Mouse (Mus musculus): ENCODE results near the gene Plekhb1. TPM values are rescaled to one million over a fixed set of nuclear protein-coding genes. Genes with fewer than 3 reads are reported as not detected.

Gene Plekhb1
- polyA plus RNA-seq, 1 experiment from 2014 or later: 15.5 TPM

- H3K27me3 ChIP-seq (ENCODE audit: control insufficient read depth, insufficient read depth, low read length): no peaks in the 10 kb centered on the region
- WGBS: 51% methylated on average over 7 of the region's 7 CpGs
- no peaks in the 10 kb centered on the region for H3K9me3 ChIP-seq (ENCODE audit: control insufficient read depth, low read depth, low read length)
- no peaks in the 10 kb centered on the region for H3K4me1 ChIP-seq (ENCODE audit: control insufficient read depth, insufficient read depth, low read length)
- no peak overlapping the region for H3K4me2 ChIP-seq (replicated peaks; ENCODE audit: low read depth, low read length)
- no peak overlapping the region for H3K4me3 ChIP-seq (ENCODE audit: low read depth, low read length)
- no peak for ATAC-seq (ENCODE audit: insufficient number of reproducible peaks, insufficient read depth, low FRiP score, low read depth)
- H3K36me3 ChIP-seq (ENCODE audit: control insufficient read depth, insufficient read depth, low read length): no peaks in the 10 kb centered on the region
- H3K9ac ChIP-seq (replicated peaks; ENCODE audit: low read depth, low read length): no peak overlapping the region
- no peak overlapping the region for H3K27ac ChIP-seq (ENCODE audit: low read length)
Observed at GRCm38 (mm10) chr7:100684538-100684937, 22.3 kb upstream of the Plekhb1 start.

- ATAC-seq (ENCODE audit: insufficient number of reproducible peaks, insufficient read depth, low FRiP score, low read depth): no peak
- no peak overlapping the region for H3K4me2 ChIP-seq (replicated peaks; ENCODE audit: low read depth, low read length)
- 66% methylated on average over 5 of the region's 5 CpGs for WGBS
- H3K36me3 ChIP-seq (ENCODE audit: control insufficient read depth, insufficient read depth, low read length): no peaks in the 10 kb centered on the region
- H3K4me3 ChIP-seq (ENCODE audit: low read depth, low read length): no peak overlapping the region
- H3K9ac ChIP-seq (replicated peaks; ENCODE audit: low read depth, low read length): no peak overlapping the region
- H3K27ac ChIP-seq (ENCODE audit: low read length): no peak overlapping the region
- H3K9me3 ChIP-seq (ENCODE audit: control insufficient read depth, low read depth, low read length): no peaks in the 10 kb centered on the region
- no peaks in the 10 kb centered on the region for H3K27me3 ChIP-seq (ENCODE audit: control insufficient read depth, insufficient read depth, low read length)
- 0 out of 2 replicates have a peak, but pooled peaks cover 3% of the 10 kb centered on the region for H3K4me1 ChIP-seq (ENCODE audit: control insufficient read depth, insufficient read depth, low read length)
Observed at GRCm38 (mm10) chr7:100684081-100684480, 21.9 kb upstream of the Plekhb1 start.

- no peak overlapping the region for H3K27ac ChIP-seq (ENCODE audit: low read length)
- H3K4me3 ChIP-seq (ENCODE audit: low read depth, low read length): no peak overlapping the region
- H3K27me3 ChIP-seq (ENCODE audit: control insufficient read depth, insufficient read depth, low read length): no peaks in the 10 kb centered on the region
- no peak overlapping the region for H3K4me2 ChIP-seq (replicated peaks; ENCODE audit: low read depth, low read length)
- H3K4me1 ChIP-seq (ENCODE audit: control insufficient read depth, insufficient read depth, low read length): 0 out of 2 replicates have a peak, but pooled peaks cover 3% of the 10 kb centered on the region
- no peak for ATAC-seq (ENCODE audit: insufficient number of reproducible peaks, insufficient read depth, low FRiP score, low read depth)
- H3K9me3 ChIP-seq (ENCODE audit: control insufficient read depth, low read depth, low read length): no peaks in the 10 kb centered on the region
- no peaks in the 10 kb centered on the region for H3K36me3 ChIP-seq (ENCODE audit: control insufficient read depth, insufficient read depth, low read length)
- H3K9ac ChIP-seq (replicated peaks; ENCODE audit: low read depth, low read length): no peak overlapping the region
- WGBS: 78% methylated on average over 1 of the region's 1 CpGs
Observed at GRCm38 (mm10) chr7:100683241-100683640, 21.0 kb upstream of the Plekhb1 start.

- no peak for ATAC-seq (ENCODE audit: insufficient number of reproducible peaks, insufficient read depth, low FRiP score, low read depth)
- WGBS: 47% methylated on average over 5 of the region's 5 CpGs
Observed at GRCm38 (mm10) chr7:100681132-100681531, 18.9 kb upstream of the Plekhb1 start.

GRCm38 (mm10) chr7:100678948-100679880 is 17.0 kb upstream of the Plekhb1 start:
- no peak overlapping the region for H3K4me2 ChIP-seq (replicated peaks; ENCODE audit: low read depth, low read length)
- no peaks in the 10 kb centered on the region for H3K27me3 ChIP-seq (ENCODE audit: control insufficient read depth, insufficient read depth, low read length)
- WGBS: 53% methylated on average over 15 of the region's 15 CpGs
- no peaks in the 10 kb centered on the region for H3K36me3 ChIP-seq (ENCODE audit: control insufficient read depth, insufficient read depth, low read length)
- H3K4me1 ChIP-seq (ENCODE audit: control insufficient read depth, insufficient read depth, low read length): 0 out of 2 replicates have a peak, but pooled peaks cover 3% of the 10 kb centered on the region
- no peak for ATAC-seq (ENCODE audit: insufficient number of reproducible peaks, insufficient read depth, low FRiP score, low read depth)
- no peak overlapping the region for H3K27ac ChIP-seq (ENCODE audit: low read length)
- H3K9ac ChIP-seq (replicated peaks; ENCODE audit: low read depth, low read length): no peak overlapping the region
- H3K4me3 ChIP-seq (ENCODE audit: low read depth, low read length): no peak overlapping the region
- no peaks in the 10 kb centered on the region for H3K9me3 ChIP-seq (ENCODE audit: control insufficient read depth, low read depth, low read length)

More at GRCm38 (mm10) chr7:100681132-100681531, 18.9 kb upstream of the Plekhb1 start:
- Histone ChIP-seq H3K9me3 (ENCODE audit: control insufficient read depth, low read depth, low read length) (no peaks in the 10 kb centered on the region), H3K9ac (replicated peaks; ENCODE audit: low read depth, low read length) (no peak overlapping the region), H3K4me1 (ENCODE audit: control insufficient read depth, insufficient read depth, low read length) (0 out of 2 replicates have a peak, but pooled peaks cover 3% of the 10 kb centered on the region), H3K4me3 (ENCODE audit: low read depth, low read length) (no peak overlapping the region), H3K36me3 (ENCODE audit: control insufficient read depth, insufficient read depth, low read length) (no peaks in the 10 kb centered on the region), H3K4me2 (replicated peaks; ENCODE audit: low read depth, low read length) (no peak overlapping the region), H3K27me3 (ENCODE audit: control insufficient read depth, insufficient read depth, low read length) (no peaks in the 10 kb centered on the region), H3K27ac (ENCODE audit: low read length) (no peak overlapping the region)

- H3K9ac ChIP-seq (replicated peaks; ENCODE audit: low read depth, low read length): no peak overlapping the region
- no peaks in the 10 kb centered on the region for H3K9me3 ChIP-seq (ENCODE audit: control insufficient read depth, low read depth, low read length)
- no peaks in the 10 kb centered on the region for H3K36me3 ChIP-seq (ENCODE audit: control insufficient read depth, insufficient read depth, low read length)
- 78% methylated on average over 5 of the region's 5 CpGs for WGBS
- ATAC-seq (ENCODE audit: insufficient number of reproducible peaks, insufficient read depth, low FRiP score, low read depth): no peak
- H3K27ac ChIP-seq (ENCODE audit: low read length): no peak overlapping the region
- no peak overlapping the region for H3K4me3 ChIP-seq (ENCODE audit: low read depth, low read length)
- H3K27me3 ChIP-seq (ENCODE audit: control insufficient read depth, insufficient read depth, low read length): no peaks in the 10 kb centered on the region
- H3K4me1 ChIP-seq (ENCODE audit: control insufficient read depth, insufficient read depth, low read length): 0 out of 2 replicates have a peak, but pooled peaks cover 3% of the 10 kb centered on the region
- H3K4me2 ChIP-seq (replicated peaks; ENCODE audit: low read depth, low read length): no peak overlapping the region
Observed at GRCm38 (mm10) chr7:100678052-100678451, 15.8 kb upstream of the Plekhb1 start.

GRCm38 (mm10) chr7:100674941-100675340 is 12.7 kb upstream of the Plekhb1 start:
- H3K4me1 ChIP-seq (ENCODE audit: control insufficient read depth, insufficient read depth, low read length): 0 out of 2 replicates have a peak, but pooled peaks cover 3% of the 10 kb centered on the region
- H3K9me3 ChIP-seq (ENCODE audit: control insufficient read depth, low read depth, low read length): no peaks in the 10 kb centered on the region
- H3K36me3 ChIP-seq (ENCODE audit: control insufficient read depth, insufficient read depth, low read length): no peaks in the 10 kb centered on the region
- ATAC-seq (ENCODE audit: insufficient number of reproducible peaks, insufficient read depth, low FRiP score, low read depth): no peak
- WGBS: 93% methylated on average over 2 of the region's 2 CpGs
- no peaks in the 10 kb centered on the region for H3K27me3 ChIP-seq (ENCODE audit: control insufficient read depth, insufficient read depth, low read length)
- H3K4me3 ChIP-seq (ENCODE audit: low read depth, low read length): no peak overlapping the region
- no peak overlapping the region for H3K27ac ChIP-seq (ENCODE audit: low read length)
- H3K4me2 ChIP-seq (replicated peaks; ENCODE audit: low read depth, low read length): no peak overlapping the region
- no peak overlapping the region for H3K9ac ChIP-seq (replicated peaks; ENCODE audit: low read depth, low read length)

- no peak overlapping the region for H3K4me2 ChIP-seq (replicated peaks; ENCODE audit: low read depth, low read length)
- H3K4me1 ChIP-seq (ENCODE audit: control insufficient read depth, insufficient read depth, low read length): no peaks in the 10 kb centered on the region
- 71% methylated on average over 7 of the region's 7 CpGs for WGBS
- no peak overlapping the region for H3K27ac ChIP-seq (ENCODE audit: low read length)
- no peaks in the 10 kb centered on the region for H3K27me3 ChIP-seq (ENCODE audit: control insufficient read depth, insufficient read depth, low read length)
- ATAC-seq (ENCODE audit: insufficient number of reproducible peaks, insufficient read depth, low FRiP score, low read depth): no peak
- H3K9ac ChIP-seq (replicated peaks; ENCODE audit: low read depth, low read length): no peak overlapping the region
- no peaks in the 10 kb centered on the region for H3K9me3 ChIP-seq (ENCODE audit: control insufficient read depth, low read depth, low read length)
- no peak overlapping the region for H3K4me3 ChIP-seq (ENCODE audit: low read depth, low read length)
- H3K36me3 ChIP-seq (ENCODE audit: control insufficient read depth, insufficient read depth, low read length): no peaks in the 10 kb centered on the region
Observed at GRCm38 (mm10) chr7:100673452-100673851, 11.2 kb upstream of the Plekhb1 start.

All from stomach, embryonic 14.5 days (tissue).